Mouse (Mus musculus) E14TG2a.4 (cell line): ENCODE measurements around the gene Txndc12.

ENCODE experiments used
- H3K27me3 ChIP-seq: 2 replicates; pipeline ENCODE4 v1.6.1; 2014; ENCODE audit warnings: low read length, control low read depth; ENCODE audit not compliant: insufficient read depth
- H3K36me3 ChIP-seq: 2 replicates; pipeline ENCODE4 v1.6.1; 2014; ENCODE audit warnings: low read length, control low read depth; ENCODE audit not compliant: insufficient read depth
- H3K4me1 ChIP-seq: replicated peaks from 2 replicates; pipeline ENCODE4 v1.6.1; 2014; ENCODE audit warnings: low read depth, low read length, control low read depth
- H3K4me3 ChIP-seq: replicated peaks from 2 replicates; pipeline ENCODE4 v1.5.1; 2014; ENCODE audit warnings: mild to moderate bottlenecking, low read length
- H3K9me3 ChIP-seq: 2 replicates; pipeline ENCODE4 v1.6.1; 2014; ENCODE audit warnings: low read length, control low read depth
- CTCF ChIP-seq: conservative IDR thresholded peaks from 2 replicates; pipeline ENCODE4 v1.5.1; 2014; ENCODE audit warnings: low read length
- NANOG ChIP-seq: IDR thresholded peaks from 2 replicates; pipeline ENCODE4 v1.6.1; 2014; ENCODE audit warnings: borderline replicate concordance, low read length, mixed read lengths
- POU5F1 ChIP-seq: IDR thresholded peaks from 2 replicates; pipeline ENCODE4 v1.6.1; 2014; ENCODE audit warnings: low read length, borderline replicate concordance

Gene Txndc12

GRCm38 (mm10) chr4:108904076-108904475, 69.7 kb downstream of the Txndc12 start:
- Histone ChIP-seq H3K36me3 (no peaks in the 10 kb centered on the region), H3K4me1 (peaks cover 87% of the 10 kb centered on the region), H3K4me3 (no peak overlapping the region), H3K9me3 (no peaks in the 10 kb centered on the region), H3K27me3 (no peaks in the 10 kb centered on the region)
- no peak for TF ChIP-seq CTCF
- TF ChIP-seq NANOG, result no peak
- no peak for TF ChIP-seq POU5F1

GRCm38 (mm10) chr4:108904790-108905189, 70.4 kb downstream of the Txndc12 start:
- Histone ChIP-seq H3K36me3 (no peaks in the 10 kb centered on the region), H3K9me3 (no peaks in the 10 kb centered on the region), H3K4me3 (no peak overlapping the region), H3K27me3 (no peaks in the 10 kb centered on the region), H3K4me1 (peaks cover 80% of the 10 kb centered on the region)
- no peak for TF ChIP-seq NANOG
- TF ChIP-seq CTCF, result no peak
- no peak for TF ChIP-seq POU5F1

GRCm38 (mm10) chr4:108905859-108906258, 71.5 kb downstream of the Txndc12 start:
- no peaks in the 10 kb centered on the region for H3K36me3 ChIP-seq
- H3K4me1 ChIP-seq, result peaks cover 70% of the 10 kb centered on the region
- no peak for TF ChIP-seq CTCF
- TF ChIP-seq POU5F1, result no peak
- TF ChIP-seq NANOG, result no peak
- 0 out of 2 replicates have a peak, but pooled peaks cover 5% of the 10 kb centered on the region for H3K27me3 ChIP-seq
- H3K9me3 ChIP-seq, result no peaks in the 10 kb centered on the region
- H3K4me3 ChIP-seq, result no peak overlapping the region

GRCm38 (mm10) chr4:108907475-108907874, 73.1 kb downstream of the Txndc12 start:
- TF ChIP-seq CTCF, result no peak
- no peak for TF ChIP-seq POU5F1
- no peak for TF ChIP-seq NANOG
- Histone ChIP-seq H3K9me3 (no peaks in the 10 kb centered on the region), H3K4me1 (peaks cover 57% of the 10 kb centered on the region), H3K36me3 (no peaks in the 10 kb centered on the region), H3K4me3 (no peak overlapping the region), H3K27me3 (0 out of 2 replicates have a peak, but pooled peaks cover 5% of the 10 kb centered on the region)

- TF ChIP-seq POU5F1 (no peak), CTCF (no peak), NANOG (no peak)
- Histone ChIP-seq H3K36me3 (no peaks in the 10 kb centered on the region), H3K9me3 (no peaks in the 10 kb centered on the region), H3K4me1 (peaks cover 35% of the 10 kb centered on the region), H3K27me3 (0 out of 2 replicates have a peak, but pooled peaks cover 5% of the 10 kb centered on the region), H3K4me3 (no peak overlapping the region)
These were observed 75.5 kb downstream of the Txndc12 start for GRCm38 (mm10) chr4:108909872-108910425.
